Mouse (Mus musculus): ENCODE results near the gene Tollip. TPM values are rescaled to one million over a fixed set of nuclear protein-coding genes. Genes with fewer than 3 reads are reported as not detected.

The Tollip gene
- 53.5 and 65.8 TPM in 2 replicates for polyA plus RNA-seq (2014; fragmentation: Nextera tagmentation; extraction: Ambion mirVana)

DNA sequence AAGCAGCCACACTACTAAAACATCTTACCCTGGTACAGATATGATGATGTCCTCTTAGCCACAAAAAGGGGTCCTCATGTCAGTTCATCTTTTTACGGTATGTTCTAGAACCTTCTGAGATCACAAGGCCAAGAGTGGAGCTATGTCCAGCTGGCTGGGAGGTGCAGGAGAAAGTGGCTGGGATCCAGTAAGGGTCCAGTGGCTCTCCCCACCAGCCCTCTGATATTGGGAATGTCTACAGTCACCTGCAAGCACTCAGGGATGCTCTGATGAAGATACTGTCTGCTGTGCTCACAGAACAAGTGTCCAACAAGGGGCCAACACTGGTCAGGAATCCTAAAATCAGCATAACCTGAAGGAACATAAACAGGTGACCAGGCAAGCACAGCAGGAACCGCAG is at the start of gene Tollip:
Gene Tollip (minus strand): TSS at position 101 of the 400 bp plus-strand sequence.
- no peaks in the 10 kb centered on the region for H3K4me1 ChIP-seq (replicated peaks; ENCODE audit: control insufficient read depth, insufficient read depth, low read length)
- H3K4me3 ChIP-seq (ENCODE audit: low read depth, low read length) = no peak within 1 kb of the TSS
- H3K27ac ChIP-seq (ENCODE audit: low read depth, low read length) = no peak within 1 kb of the TSS
- ATAC-seq (ENCODE audit: low FRiP score) (no peak), DNase-seq (ENCODE audit: low spot score) (no peak)
- no peaks in the 10 kb centered on the region for H3K9me3 ChIP-seq (ENCODE audit: control insufficient read depth, low read length)
- no peaks in the 10 kb centered on the region; the same call in 1 of the 2 replicates for H3K27me3 ChIP-seq (ENCODE audit: control insufficient read depth, insufficient read depth, low read length)
- H3K36me3 ChIP-seq (ENCODE audit: control insufficient read depth, insufficient read depth, low read length) = no peaks in the 10 kb centered on the region
- 86% methylated on average over 2 of the region's 2 CpGs for WGBS
- H3K9ac ChIP-seq (ENCODE audit: low read depth, low read length) = no peak within 1 kb of the TSS
- no peak within 1 kb of the TSS for H3K4me2 ChIP-seq (replicated peaks; ENCODE audit: low read depth, low read length)

- Histone ChIP-seq H3K9ac (ENCODE audit: low read depth, low read length) (no peak overlapping the region), H3K4me3 (ENCODE audit: low read depth, low read length) (no peak overlapping the region), H3K4me2 (replicated peaks; ENCODE audit: low read depth, low read length) (no peak overlapping the region), H3K27me3 (ENCODE audit: control insufficient read depth, insufficient read depth, low read length) (no peaks in the 10 kb centered on the region), H3K9me3 (ENCODE audit: control insufficient read depth, low read length) (no peaks in the 10 kb centered on the region), H3K36me3 (ENCODE audit: control insufficient read depth, insufficient read depth, low read length) (no peaks in the 10 kb centered on the region), H3K27ac (ENCODE audit: low read depth, low read length) (no peak overlapping the region), H3K4me1 (replicated peaks; ENCODE audit: control insufficient read depth, insufficient read depth, low read length) (peaks cover 24% of the 10 kb centered on the region)
- DNase-seq (ENCODE audit: low spot score) = no peak
- no peak for ATAC-seq (ENCODE audit: low FRiP score)
- WGBS = 94% methylated on average over 2 of the region's 2 CpGs
Measured at GRCm38 (mm10) chr7:141966281-141966680, 48.0 kb upstream of the Tollip start.

- no peaks in the 10 kb centered on the region for H3K9me3 ChIP-seq (ENCODE audit: control insufficient read depth, low read length)
- no peak overlapping the region for H3K4me2 ChIP-seq (replicated peaks; ENCODE audit: low read depth, low read length)
- no peak overlapping the region for H3K9ac ChIP-seq (ENCODE audit: low read depth, low read length)
- no peaks in the 10 kb centered on the region for H3K36me3 ChIP-seq (ENCODE audit: control insufficient read depth, insufficient read depth, low read length)
- H3K4me1 ChIP-seq (replicated peaks; ENCODE audit: control insufficient read depth, insufficient read depth, low read length) = peaks cover 20% of the 10 kb centered on the region
- DNase-seq (ENCODE audit: low spot score) = no peak
- no peak overlapping the region for H3K4me3 ChIP-seq (ENCODE audit: low read depth, low read length)
- no peak overlapping the region for H3K27ac ChIP-seq (ENCODE audit: low read depth, low read length)
- 0 out of 2 replicates have a peak, but pooled peaks have one; percentile 48 for ATAC-seq (ENCODE audit: low FRiP score)
- no peaks in the 10 kb centered on the region for H3K27me3 ChIP-seq (ENCODE audit: control insufficient read depth, insufficient read depth, low read length)
- 96% methylated on average over 3 of the region's 3 CpGs for WGBS
Measured at GRCm38 (mm10) chr7:141962521-141962920, 44.2 kb upstream of the Tollip start.

GRCm38 (mm10) chr7:141961491-141961890 is 43.2 kb upstream of the Tollip start:
- Histone ChIP-seq H3K36me3 (ENCODE audit: control insufficient read depth, insufficient read depth, low read length) (no peaks in the 10 kb centered on the region), H3K4me3 (ENCODE audit: low read depth, low read length) (no peak overlapping the region), H3K4me1 (replicated peaks; ENCODE audit: control insufficient read depth, insufficient read depth, low read length) (peaks cover 20% of the 10 kb centered on the region), H3K9ac (ENCODE audit: low read depth, low read length) (no peak overlapping the region), H3K27ac (ENCODE audit: low read depth, low read length) (no peak overlapping the region), H3K27me3 (ENCODE audit: control insufficient read depth, insufficient read depth, low read length) (no peaks in the 10 kb centered on the region), H3K9me3 (ENCODE audit: control insufficient read depth, low read length) (no peaks in the 10 kb centered on the region), H3K4me2 (replicated peaks; ENCODE audit: low read depth, low read length) (no peak overlapping the region)
- DNase-seq (ENCODE audit: low spot score) = no peak
- no peak for ATAC-seq (ENCODE audit: low FRiP score)
- WGBS = 74% methylated on average over 3 of the region's 3 CpGs

GRCm38 (mm10) chr7:141960926-141961325 is 42.6 kb upstream of the Tollip start:
- Histone ChIP-seq H3K27me3 (ENCODE audit: control insufficient read depth, insufficient read depth, low read length) (no peaks in the 10 kb centered on the region), H3K9me3 (ENCODE audit: control insufficient read depth, low read length) (no peaks in the 10 kb centered on the region), H3K27ac (ENCODE audit: low read depth, low read length) (no peak overlapping the region), H3K4me3 (ENCODE audit: low read depth, low read length) (no peak overlapping the region), H3K36me3 (ENCODE audit: control insufficient read depth, insufficient read depth, low read length) (no peaks in the 10 kb centered on the region), H3K9ac (ENCODE audit: low read depth, low read length) (no peak overlapping the region), H3K4me1 (replicated peaks; ENCODE audit: control insufficient read depth, insufficient read depth, low read length) (peaks cover 20% of the 10 kb centered on the region), H3K4me2 (replicated peaks; ENCODE audit: low read depth, low read length) (no peak overlapping the region)
- no peak for DNase-seq (ENCODE audit: low spot score)
- WGBS = 88% methylated on average over 2 of the region's 2 CpGs
- no peak for ATAC-seq (ENCODE audit: low FRiP score)

- Histone ChIP-seq H3K4me1 (replicated peaks; ENCODE audit: control insufficient read depth, insufficient read depth, low read length) (peaks cover 18% of the 10 kb centered on the region), H3K9me3 (ENCODE audit: control insufficient read depth, low read length) (no peaks in the 10 kb centered on the region), H3K4me2 (replicated peaks; ENCODE audit: low read depth, low read length) (no peak overlapping the region), H3K27ac (ENCODE audit: low read depth, low read length) (no peak overlapping the region), H3K36me3 (ENCODE audit: control insufficient read depth, insufficient read depth, low read length) (no peaks in the 10 kb centered on the region), H3K27me3 (ENCODE audit: control insufficient read depth, insufficient read depth, low read length) (no peaks in the 10 kb centered on the region), H3K4me3 (ENCODE audit: low read depth, low read length) (no peak overlapping the region), H3K9ac (ENCODE audit: low read depth, low read length) (no peak overlapping the region)
- 79% methylated on average over 1 of the region's 1 CpGs for WGBS
- no peak for ATAC-seq (ENCODE audit: low FRiP score)
- DNase-seq (ENCODE audit: low spot score) = peak; percentile 25
Measured at GRCm38 (mm10) chr7:141959133-141959532, 40.8 kb upstream of the Tollip start.

DNA sequence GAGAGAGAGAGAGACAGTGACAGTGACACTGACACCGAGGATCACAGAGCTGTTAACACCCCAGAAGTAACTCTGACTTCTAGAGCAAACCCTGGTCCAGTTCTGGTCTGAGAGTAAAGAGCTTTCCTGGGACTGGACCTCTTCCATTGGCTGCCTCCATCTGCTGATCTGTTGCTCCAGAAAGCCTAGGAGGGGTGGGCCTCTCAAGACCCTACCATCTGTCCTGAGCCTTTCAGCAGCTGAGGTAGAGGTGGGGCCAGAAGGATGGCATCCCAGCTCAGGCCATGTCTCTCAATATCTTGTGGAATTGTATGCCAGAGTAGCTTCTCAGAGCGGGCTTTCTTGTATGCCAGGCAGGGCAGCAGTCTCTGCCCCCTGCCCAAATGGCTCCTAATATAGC is 39.9 kb upstream of the Tollip start:
- H3K9ac ChIP-seq (ENCODE audit: low read depth, low read length) = no peak overlapping the region
- no peak overlapping the region for H3K27ac ChIP-seq (ENCODE audit: low read depth, low read length)
- WGBS = 83% methylated on average over 2 of the region's 2 CpGs
- peaks cover 20% of the 10 kb centered on the region for H3K4me1 ChIP-seq (replicated peaks; ENCODE audit: control insufficient read depth, insufficient read depth, low read length)
- no peaks in the 10 kb centered on the region for H3K27me3 ChIP-seq (ENCODE audit: control insufficient read depth, insufficient read depth, low read length)
- ATAC-seq (ENCODE audit: low FRiP score) (no peak), DNase-seq (ENCODE audit: low spot score) (no peak)
- H3K9me3 ChIP-seq (ENCODE audit: control insufficient read depth, low read length) = no peaks in the 10 kb centered on the region
- no peak overlapping the region for H3K4me2 ChIP-seq (replicated peaks; ENCODE audit: low read depth, low read length)
- H3K4me3 ChIP-seq (ENCODE audit: low read depth, low read length) = no peak overlapping the region
- no peaks in the 10 kb centered on the region for H3K36me3 ChIP-seq (ENCODE audit: control insufficient read depth, insufficient read depth, low read length)

DNA sequence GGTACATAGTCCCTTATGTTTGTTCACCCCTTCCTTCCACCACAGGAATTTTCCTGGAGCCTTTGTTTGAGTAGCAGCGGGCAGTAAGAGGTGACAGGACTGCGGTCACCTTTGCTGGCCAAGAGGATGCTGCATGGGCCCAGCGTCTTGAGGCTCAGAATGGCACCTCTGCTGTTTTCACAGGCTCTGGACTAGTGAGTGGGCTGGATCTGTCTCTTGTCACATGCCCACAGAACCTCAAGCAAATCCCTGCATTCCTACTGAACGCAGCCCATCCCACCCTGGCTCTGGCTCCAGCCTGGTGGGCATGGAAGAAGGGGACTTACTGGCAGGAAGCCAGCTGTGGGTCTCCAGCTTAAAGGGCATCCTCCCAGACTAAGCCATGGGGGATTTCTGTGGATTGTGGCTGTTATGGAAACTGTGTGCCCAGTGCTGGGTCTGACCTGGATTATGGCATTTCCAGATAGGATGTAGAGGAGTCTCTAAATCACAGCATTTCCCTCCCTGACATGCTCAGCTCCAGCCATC is 39.3 kb upstream of the Tollip start:
- H3K4me3 ChIP-seq (ENCODE audit: low read depth, low read length) = no peak overlapping the region
- H3K36me3 ChIP-seq (ENCODE audit: control insufficient read depth, insufficient read depth, low read length) = no peaks in the 10 kb centered on the region
- 83% methylated on average over 4 of the region's 4 CpGs for WGBS
- H3K27ac ChIP-seq (ENCODE audit: low read depth, low read length) = no peak overlapping the region
- H3K4me1 ChIP-seq (replicated peaks; ENCODE audit: control insufficient read depth, insufficient read depth, low read length) = peaks cover 19% of the 10 kb centered on the region
- no peaks in the 10 kb centered on the region for H3K27me3 ChIP-seq (ENCODE audit: control insufficient read depth, insufficient read depth, low read length)
- DNase-seq (ENCODE audit: low spot score) = no peak
- no peak overlapping the region for H3K9ac ChIP-seq (ENCODE audit: low read depth, low read length)
- no peaks in the 10 kb centered on the region for H3K9me3 ChIP-seq (ENCODE audit: control insufficient read depth, low read length)
- H3K4me2 ChIP-seq (replicated peaks; ENCODE audit: low read depth, low read length) = no peak overlapping the region
- no peak for ATAC-seq (ENCODE audit: low FRiP score)

DNA sequence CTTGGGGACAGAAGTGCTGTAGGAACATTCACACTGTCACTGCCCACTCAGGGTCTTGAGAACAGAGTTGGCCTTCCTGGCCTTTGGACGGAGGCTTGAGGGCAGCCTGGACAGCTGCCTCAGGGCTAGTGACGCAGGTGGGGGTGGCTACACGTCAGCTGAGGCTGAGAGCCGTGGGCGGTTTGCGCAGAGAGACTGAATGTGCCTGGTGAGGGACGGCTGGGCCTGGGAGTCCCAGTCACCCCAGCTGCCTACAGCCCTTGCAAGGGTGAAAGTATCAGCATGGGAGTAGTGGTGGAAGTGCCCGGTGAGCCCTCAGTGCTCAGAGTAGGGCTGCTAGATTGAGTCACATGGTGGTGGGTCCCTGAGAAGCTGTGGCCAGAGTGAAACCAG is 37.9 kb upstream of the Tollip start:
- no peak overlapping the region for H3K27ac ChIP-seq (ENCODE audit: low read depth, low read length)
- H3K4me3 ChIP-seq (ENCODE audit: low read depth, low read length) = no peak overlapping the region
- no peaks in the 10 kb centered on the region for H3K9me3 ChIP-seq (ENCODE audit: control insufficient read depth, low read length)
- H3K27me3 ChIP-seq (ENCODE audit: control insufficient read depth, insufficient read depth, low read length) = no peaks in the 10 kb centered on the region; the same call in 1 of the 2 replicates
- H3K9ac ChIP-seq (ENCODE audit: low read depth, low read length) = no peak overlapping the region
- DNase-seq (ENCODE audit: low spot score) (no peak), ATAC-seq (ENCODE audit: low FRiP score) (no peak)
- H3K36me3 ChIP-seq (ENCODE audit: control insufficient read depth, insufficient read depth, low read length) = no peaks in the 10 kb centered on the region
- peaks cover 12% of the 10 kb centered on the region for H3K4me1 ChIP-seq (replicated peaks; ENCODE audit: control insufficient read depth, insufficient read depth, low read length)
- 82% methylated on average over 8 of the region's 8 CpGs for WGBS
- H3K4me2 ChIP-seq (replicated peaks; ENCODE audit: low read depth, low read length) = no peak overlapping the region
